Mouse (Mus musculus): Measurements from ENCODE around the gene Kmt2b. TPM values are rescaled to one million over a fixed set of nuclear protein-coding genes. Genes with fewer than 3 reads are reported as not detected.

Kmt2b gene
- polyA plus RNA-seq, 1 experiment from 2014 or later = 12.8 TPM

- H3K4me3 ChIP-seq (ENCODE audit: low read depth, low read length) = no peak within 1 kb of the TSS
- ATAC-seq (replicated peaks; ENCODE audit: low FRiP score, low TSS enrichment, low read depth) = no peak
- peaks cover 8% of the 10 kb centered on the region; the same call in 1 of the 2 replicates for H3K4me1 ChIP-seq (replicated peaks; ENCODE audit: control insufficient read depth, insufficient read depth, low read length)
- WGBS = 96% methylated on average over 12 of the region's 12 CpGs
- H3K9me3 ChIP-seq (ENCODE audit: control insufficient read depth, low read length) = no peaks in the 10 kb centered on the region
- H3K27me3 ChIP-seq (replicated peaks; ENCODE audit: control insufficient read depth, insufficient read depth, low read length) = no peaks in the 10 kb centered on the region
- no peak within 1 kb of the TSS; the same call in 1 of the 2 replicates for H3K4me2 ChIP-seq (ENCODE audit: low read length)
- DNase-seq (ENCODE audit: low spot score) = no peak
- 0 out of 2 replicates have a peak within 1 kb of the TSS, but pooled peaks have one; percentile 81 for H3K9ac ChIP-seq (ENCODE audit: low read length)
- no peak within 1 kb of the TSS for H3K27ac ChIP-seq (ENCODE audit: low read depth)
- H3K36me3 ChIP-seq (ENCODE audit: control insufficient read depth, insufficient read depth, low read length) = peaks cover 44% of the 10 kb centered on the region
Measured at GRCm38 (mm10) chr7:30564970-30565571, 23.5 kb downstream of the Kmt2b start, which contains the start of gene Igflr1. Igflr1 (plus strand) TSS chr7:30565427.

GRCm38 (mm10) chr7:30563906-30564280 lies 24.6 kb downstream of the Kmt2b start:
- no peak for ATAC-seq (replicated peaks; ENCODE audit: low FRiP score, low TSS enrichment, low read depth)
- Histone ChIP-seq H3K9ac (ENCODE audit: low read length) (peak overlapping the region; percentile 81; the same call in 1 of the 2 replicates), H3K9me3 (ENCODE audit: control insufficient read depth, low read length) (no peaks in the 10 kb centered on the region), H3K36me3 (ENCODE audit: control insufficient read depth, insufficient read depth, low read length) (peaks cover 33% of the 10 kb centered on the region), H3K27me3 (replicated peaks; ENCODE audit: control insufficient read depth, insufficient read depth, low read length) (no peaks in the 10 kb centered on the region), H3K27ac (ENCODE audit: low read depth) (peak overlapping the region; percentile 96; the same call in 1 of the 2 replicates), H3K4me2 (ENCODE audit: low read length) (peak overlapping the region; percentile 60), H3K4me3 (ENCODE audit: low read depth, low read length) (peak overlapping the region; percentile 83), H3K4me1 (replicated peaks; ENCODE audit: control insufficient read depth, insufficient read depth, low read length) (peaks cover 10% of the 10 kb centered on the region; the same call in 1 of the 2 replicates)
- no peak for DNase-seq (ENCODE audit: low spot score)
- WGBS = 22% methylated on average over 6 of the region's 6 CpGs

- ATAC-seq (replicated peaks; ENCODE audit: low FRiP score, low TSS enrichment, low read depth) = peak; percentile 84
- peak; percentile 92 for DNase-seq (ENCODE audit: low spot score)
- Histone ChIP-seq H3K27ac (ENCODE audit: low read depth) (peak within 1 kb of the TSS; percentile 96), H3K4me3 (ENCODE audit: low read depth, low read length) (peak within 1 kb of the TSS; percentile 83), H3K4me2 (ENCODE audit: low read length) (peak within 1 kb of the TSS; percentile 60), H3K27me3 (replicated peaks; ENCODE audit: control insufficient read depth, insufficient read depth, low read length) (no peaks in the 10 kb centered on the region), H3K9ac (ENCODE audit: low read length) (peak within 1 kb of the TSS; percentile 81), H3K9me3 (ENCODE audit: control insufficient read depth, low read length) (no peaks in the 10 kb centered on the region), H3K4me1 (replicated peaks; ENCODE audit: control insufficient read depth, insufficient read depth, low read length) (peaks cover 15% of the 10 kb centered on the region; the same call in 1 of the 2 replicates), H3K36me3 (ENCODE audit: control insufficient read depth, insufficient read depth, low read length) (peaks cover 27% of the 10 kb centered on the region)
- WGBS = under 1% methylated on average over 45 of the region's 45 CpGs
Measured at GRCm38 (mm10) chr7:30563117-30563905, 25.2 kb downstream of the Kmt2b start, which contains the start of the genes U2af1l4, Gm49396 and Psenen. U2af1l4 (plus strand) TSS chr7:30563301. Gm49396 (plus strand) TSS chr7:30563344. Psenen (minus strand) TSS chr7:30563627.

GRCm38 (mm10) chr7:30562526-30563116 lies 25.9 kb downstream of the Kmt2b start:
- ATAC-seq (replicated peaks; ENCODE audit: low FRiP score, low TSS enrichment, low read depth) = no peak; the same call in 1 of the 2 replicates
- H3K4me3 ChIP-seq (ENCODE audit: low read depth, low read length) = peak overlapping the region; percentile 83
- H3K9me3 ChIP-seq (ENCODE audit: control insufficient read depth, low read length) = no peaks in the 10 kb centered on the region
- peak; percentile 62 for DNase-seq (ENCODE audit: low spot score)
- no peaks in the 10 kb centered on the region for H3K27me3 ChIP-seq (replicated peaks; ENCODE audit: control insufficient read depth, insufficient read depth, low read length)
- H3K36me3 ChIP-seq (ENCODE audit: control insufficient read depth, insufficient read depth, low read length) = peaks cover 23% of the 10 kb centered on the region
- H3K27ac ChIP-seq (ENCODE audit: low read depth) = peak overlapping the region; percentile 62
- H3K4me1 ChIP-seq (replicated peaks; ENCODE audit: control insufficient read depth, insufficient read depth, low read length) = peaks cover 16% of the 10 kb centered on the region; the same call in 1 of the 2 replicates
- H3K9ac ChIP-seq (ENCODE audit: low read length) = peak overlapping the region; percentile 81
- WGBS = 1% methylated on average over 27 of the region's 27 CpGs
- peak overlapping the region; percentile 60 for H3K4me2 ChIP-seq (ENCODE audit: low read length)

GRCm38 (mm10) chr7:30560296-30560695 lies 28.2 kb downstream of the Kmt2b start:
- Histone ChIP-seq H3K4me3 (ENCODE audit: low read depth, low read length) (no peak overlapping the region), H3K27me3 (replicated peaks; ENCODE audit: control insufficient read depth, insufficient read depth, low read length) (no peaks in the 10 kb centered on the region), H3K9me3 (ENCODE audit: control insufficient read depth, low read length) (no peaks in the 10 kb centered on the region), H3K36me3 (ENCODE audit: control insufficient read depth, insufficient read depth, low read length) (peaks cover 25% of the 10 kb centered on the region), H3K27ac (ENCODE audit: low read depth) (no peak overlapping the region), H3K4me1 (replicated peaks; ENCODE audit: control insufficient read depth, insufficient read depth, low read length) (peaks cover 16% of the 10 kb centered on the region; the same call in 1 of the 2 replicates), H3K9ac (ENCODE audit: low read length) (no peak overlapping the region), H3K4me2 (ENCODE audit: low read length) (peak overlapping the region; percentile 49; the same call in 1 of the 2 replicates)
- no peak for ATAC-seq (replicated peaks; ENCODE audit: low FRiP score, low TSS enrichment, low read depth)
- 74% methylated on average over 2 of the region's 2 CpGs for WGBS
- DNase-seq (ENCODE audit: low spot score) = no peak

- DNase-seq (ENCODE audit: low spot score) (peak; percentile 91), ATAC-seq (replicated peaks; ENCODE audit: low FRiP score, low TSS enrichment, low read depth) (peak; percentile 79)
- Histone ChIP-seq H3K9ac (ENCODE audit: low read length) (peak within 1 kb of the TSS; percentile 60), H3K4me3 (ENCODE audit: low read depth, low read length) (peak within 1 kb of the TSS; percentile 70), H3K4me1 (replicated peaks; ENCODE audit: control insufficient read depth, insufficient read depth, low read length) (peaks cover 16% of the 10 kb centered on the region; the same call in 1 of the 2 replicates), H3K4me2 (ENCODE audit: low read length) (peak within 1 kb of the TSS; percentile 91), H3K36me3 (ENCODE audit: control insufficient read depth, insufficient read depth, low read length) (peaks cover 29% of the 10 kb centered on the region), H3K27ac (ENCODE audit: low read depth) (no peak within 1 kb of the TSS; the same call in 1 of the 2 replicates), H3K9me3 (ENCODE audit: control insufficient read depth, low read length) (no peaks in the 10 kb centered on the region), H3K27me3 (replicated peaks; ENCODE audit: control insufficient read depth, insufficient read depth, low read length) (no peaks in the 10 kb centered on the region)
- 1% methylated on average over 20 of the region's 20 CpGs for WGBS
Measured at GRCm38 (mm10) chr7:30559443-30559954, 29.0 kb downstream of the Kmt2b start, which contains the start of gene Lin37. Lin37 (minus strand) TSS chr7:30559838.

- ATAC-seq (replicated peaks; ENCODE audit: low FRiP score, low TSS enrichment, low read depth) (no peak), DNase-seq (ENCODE audit: low spot score) (peak; percentile 55)
- H3K9me3 ChIP-seq (ENCODE audit: control insufficient read depth, low read length) = no peaks in the 10 kb centered on the region
- peak overlapping the region; percentile 70 for H3K4me3 ChIP-seq (ENCODE audit: low read depth, low read length)
- H3K27ac ChIP-seq (ENCODE audit: low read depth) = no peak overlapping the region; the same call in 1 of the 2 replicates
- no peaks in the 10 kb centered on the region for H3K27me3 ChIP-seq (replicated peaks; ENCODE audit: control insufficient read depth, insufficient read depth, low read length)
- WGBS = 12% methylated on average over 12 of the region's 12 CpGs
- peaks cover 14% of the 10 kb centered on the region; the same call in 1 of the 2 replicates for H3K4me1 ChIP-seq (replicated peaks; ENCODE audit: control insufficient read depth, insufficient read depth, low read length)
- peak overlapping the region; percentile 60 for H3K9ac ChIP-seq (ENCODE audit: low read length)
- peak overlapping the region; percentile 91 for H3K4me2 ChIP-seq (ENCODE audit: low read length)
- peaks cover 29% of the 10 kb centered on the region for H3K36me3 ChIP-seq (ENCODE audit: control insufficient read depth, insufficient read depth, low read length)
Measured at GRCm38 (mm10) chr7:30558656-30559442, 29.7 kb downstream of the Kmt2b start.

All from intestine, embryonic 14.5 days (tissue).